Mouse (Mus musculus): ENCODE measurements around the gene Tdpoz2. TPM values are rescaled to one million over a fixed set of nuclear protein-coding genes. Genes with fewer than 3 reads are reported as not detected.
"Not testable (repeated sequence)": the region's sequence is repeated elsewhere in the genome, so short reads cannot be mapped to it uniquely, and the experiment has no call there.

The Tdpoz2 gene
- polyA plus RNA-seq (2016; fragmentation: Nextera tagmentation; extraction: Ambion mirVana), result not detected in 2 replicates

- H3K4me1 ChIP-seq, result no peaks in the 10 kb centered on the region
- H3K27me3 ChIP-seq (ENCODE audit: poor library complexity, severe bottlenecking), result no peaks in the 10 kb centered on the region
- WGBS, result 85% methylated on average over 3 of the region's 3 CpGs
- H3K9me3 ChIP-seq, result no peaks in the 10 kb centered on the region
- no peak within 1 kb of the TSS for H3K27ac ChIP-seq
- no peak within 1 kb of the TSS for H3K4me3 ChIP-seq
- H3K36me3 ChIP-seq (replicated peaks), result no peaks in the 10 kb centered on the region
- no peak for DNase-seq (ENCODE audit: extremely low spot score, low spot score)
Observed at GRCm38 (mm10) chr3:93652586-93652985, at the start of gene Tdpoz2. Gene Tdpoz2, minus strand, starts transcription at chr3:93652686.

DNA sequence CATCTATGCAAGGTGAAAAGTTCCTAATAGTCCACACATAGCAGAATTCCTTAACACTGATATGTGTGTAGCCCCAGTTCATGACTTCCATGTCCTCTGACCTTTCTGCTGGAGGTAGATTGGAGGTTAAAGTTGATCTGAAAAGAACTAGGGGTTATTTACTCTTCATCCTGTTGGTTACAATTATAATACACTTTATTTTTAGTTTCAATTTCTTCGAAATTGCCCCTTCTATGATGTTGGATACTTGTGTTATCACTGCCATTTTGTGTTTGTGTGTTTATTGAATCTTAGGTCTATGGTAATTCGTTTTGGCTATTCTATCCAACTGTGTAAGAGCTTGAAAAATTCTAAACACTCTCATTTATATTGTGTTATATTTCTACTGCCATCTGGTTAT lies 40.5 kb upstream of the Tdpoz2 start, which contains the start of gene Gm37596:
Gene Gm37596 (minus strand): TSS at position 101 of the 400 bp plus-strand sequence.
- 50% methylated on average over 1 of the region's 2 CpGs for WGBS
- not testable (repeated sequence) for H3K27ac ChIP-seq; H3K9me3 ChIP-seq; H3K36me3 ChIP-seq (replicated peaks); DNase-seq (ENCODE audit: extremely low spot score, low spot score); H3K4me1 ChIP-seq; H3K4me3 ChIP-seq; H3K27me3 ChIP-seq (ENCODE audit: poor library complexity, severe bottlenecking)

DNA sequence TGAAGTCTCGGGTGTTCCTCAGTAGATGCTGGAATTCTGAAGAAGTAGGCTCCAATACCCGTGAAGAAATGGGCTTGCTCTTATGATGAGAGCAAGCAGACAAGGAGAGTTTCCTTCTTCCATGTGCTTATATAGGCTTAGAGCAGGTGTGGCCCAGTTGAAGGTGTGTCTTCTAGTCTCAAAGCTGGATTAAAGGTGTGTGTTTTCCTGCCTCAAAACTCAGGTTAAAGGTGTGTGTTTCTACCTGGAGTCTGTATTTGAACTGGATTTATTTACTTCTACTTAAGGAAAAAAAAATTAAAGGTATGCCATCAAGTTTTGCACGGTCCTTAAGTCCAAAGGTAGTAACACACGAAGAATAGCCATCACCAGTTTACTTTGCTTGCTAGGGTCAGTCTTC lies 23.7 kb upstream of the Tdpoz2 start, which contains the start of gene Tdpoz1:
Gene Tdpoz1 (minus strand): TSS at position 101 of the 400 bp plus-strand sequence.
- not testable (repeated sequence) for H3K27ac ChIP-seq; H3K9me3 ChIP-seq; H3K4me1 ChIP-seq; H3K27me3 ChIP-seq (ENCODE audit: poor library complexity, severe bottlenecking); H3K36me3 ChIP-seq (replicated peaks); H3K4me3 ChIP-seq; DNase-seq (ENCODE audit: extremely low spot score, low spot score)
- 85% methylated on average over 3 of the region's 4 CpGs for WGBS

DNA sequence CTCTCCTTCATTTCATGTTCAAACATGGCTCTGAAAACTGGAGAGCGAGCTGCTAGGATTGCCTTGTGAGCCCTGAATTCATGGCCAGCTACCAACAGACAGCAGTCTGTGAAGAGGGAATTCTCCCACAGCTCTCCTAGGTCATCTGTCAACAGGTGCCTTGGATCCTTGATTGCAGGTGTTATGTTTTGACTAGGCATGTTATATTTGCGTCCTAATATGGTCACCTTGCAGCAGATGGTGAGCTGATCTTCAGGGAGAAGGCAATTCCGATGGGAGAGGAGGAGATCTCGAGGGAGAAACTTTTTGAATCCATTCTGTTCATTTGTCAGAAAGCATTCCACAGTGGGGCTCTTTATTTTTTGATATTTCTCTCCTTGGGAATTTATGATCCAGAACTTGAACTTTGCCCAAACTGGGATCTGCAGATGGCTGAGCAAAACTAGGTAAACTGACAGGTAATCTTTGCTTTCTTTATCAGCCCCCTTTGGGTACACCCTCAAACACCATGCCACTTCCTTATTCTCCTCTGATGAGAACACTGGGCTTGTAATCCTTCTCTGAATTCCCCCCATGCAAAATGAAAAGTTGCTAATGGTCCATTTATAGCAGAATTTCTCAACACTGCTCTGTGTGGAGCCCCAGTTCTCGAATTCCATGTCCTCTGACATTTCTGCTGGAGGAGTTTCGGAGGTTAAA lies 18.5 kb upstream of the Tdpoz2 start:
- 88% methylated on average over 5 of the region's 6 CpGs for WGBS
- not testable (repeated sequence) for H3K9me3 ChIP-seq; H3K4me3 ChIP-seq; H3K27ac ChIP-seq; H3K36me3 ChIP-seq (replicated peaks); H3K4me1 ChIP-seq; H3K27me3 ChIP-seq (ENCODE audit: poor library complexity, severe bottlenecking); DNase-seq (ENCODE audit: extremely low spot score, low spot score)

GRCm38 (mm10) chr3:93654260-93654659 lies 1.8 kb upstream of the Tdpoz2 start:
- 85% methylated on average over 1 of the region's 1 CpGs for WGBS
- H3K4me1 ChIP-seq, result no peaks in the 10 kb centered on the region
- no peak for DNase-seq (ENCODE audit: extremely low spot score, low spot score)
- H3K4me3 ChIP-seq, result no peak overlapping the region
- H3K27ac ChIP-seq, result no peak overlapping the region
- no peaks in the 10 kb centered on the region for H3K27me3 ChIP-seq (ENCODE audit: poor library complexity, severe bottlenecking)
- H3K9me3 ChIP-seq, result no peaks in the 10 kb centered on the region
- H3K36me3 ChIP-seq (replicated peaks), result no peaks in the 10 kb centered on the region

- H3K27ac ChIP-seq; H3K9me3 ChIP-seq; H3K4me3 ChIP-seq; H3K27me3 ChIP-seq (ENCODE audit: poor library complexity, severe bottlenecking); H3K36me3 ChIP-seq (replicated peaks); DNase-seq (ENCODE audit: extremely low spot score, low spot score); H3K4me1 ChIP-seq: not testable (repeated sequence)
- WGBS, result 88% methylated on average over 4 of the region's 4 CpGs
Observed at GRCm38 (mm10) chr3:93630917-93631714, 21.4 kb downstream of the Tdpoz2 start.

GRCm38 (mm10) chr3:93608970-93609369 lies 43.5 kb downstream of the Tdpoz2 start:
- H3K36me3 ChIP-seq (replicated peaks); H3K4me3 ChIP-seq; H3K27me3 ChIP-seq (ENCODE audit: poor library complexity, severe bottlenecking); H3K27ac ChIP-seq; DNase-seq (ENCODE audit: extremely low spot score, low spot score); H3K4me1 ChIP-seq; H3K9me3 ChIP-seq: not testable (repeated sequence)

DNA sequence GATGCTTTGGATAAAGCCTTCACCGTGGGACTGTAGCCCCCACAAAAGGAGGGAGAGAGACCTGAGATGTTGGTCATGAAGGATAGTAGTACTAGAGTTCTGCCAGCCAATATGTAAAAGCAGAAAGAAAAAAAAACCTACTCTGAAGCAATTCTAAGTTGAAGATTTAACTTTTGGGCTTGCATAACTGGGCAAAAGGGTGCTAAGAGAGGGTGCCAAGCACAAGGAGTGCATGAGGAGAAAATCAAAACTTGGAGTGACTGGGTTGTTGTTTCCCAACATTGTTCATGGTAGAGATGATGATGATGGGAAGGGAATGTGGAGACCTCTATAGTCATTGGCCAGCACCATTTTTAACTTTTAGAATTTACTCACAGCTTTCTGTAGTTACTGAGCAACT lies 50.6 kb downstream of the Tdpoz2 start:
- Histone ChIP-seq H3K9me3 (no peaks in the 10 kb centered on the region), H3K4me1 (peaks cover 8% of the 10 kb centered on the region), H3K27ac (no peak overlapping the region), H3K4me3 (no peak overlapping the region), H3K36me3 (replicated peaks) (no peaks in the 10 kb centered on the region), H3K27me3 (ENCODE audit: poor library complexity, severe bottlenecking) (no peaks in the 10 kb centered on the region)
- no peak for DNase-seq (ENCODE audit: extremely low spot score, low spot score)
- 84% methylated on average over 1 of the region's 1 CpGs for WGBS

Other genes starting within 250 kb of the Tdpoz2 start
- gene Tchh, start 210.4 kb downstream of the Tdpoz2 start, polyA plus RNA-seq (2016; fragmentation: Nextera tagmentation; extraction: Ambion mirVana), result 0.30 and 0.37 TPM in 2 replicates
- gene Tchhl1, start 183.9 kb downstream of the Tdpoz2 start, polyA plus RNA-seq (2016; fragmentation: Nextera tagmentation; extraction: Ambion mirVana), result not detected in 2 replicates
- 211 and 229 TPM in 2 replicates for gene S100a11, start 132.2 kb downstream of the Tdpoz2 start, polyA plus RNA-seq (2016; fragmentation: Nextera tagmentation; extraction: Ambion mirVana)
- gene S100a10, start 97.6 kb downstream of the Tdpoz2 start, polyA plus RNA-seq (2016; fragmentation: Nextera tagmentation; extraction: Ambion mirVana), result 93.1 and 94.7 TPM in 2 replicates
- gene Tdpoz1, start 23.6 kb upstream of the Tdpoz2 start, polyA plus RNA-seq (2016; fragmentation: Nextera tagmentation; extraction: Ambion mirVana), result not detected in 2 replicates
- gene Gm37596, start 40.4 kb upstream of the Tdpoz2 start, polyA plus RNA-seq (2016; fragmentation: Nextera tagmentation; extraction: Ambion mirVana), result not detected in 2 replicates
- gene Gm5773, start 120.3 kb upstream of the Tdpoz2 start, polyA plus RNA-seq (2016; fragmentation: Nextera tagmentation; extraction: Ambion mirVana), result not detected in 2 replicates
- gene Tdpoz4, start 143.7 kb upstream of the Tdpoz2 start, polyA plus RNA-seq (2016; fragmentation: Nextera tagmentation; extraction: Ambion mirVana), result not detected in 2 replicates
- not detected in 2 replicates for gene Tdpoz3, start 173.3 kb upstream of the Tdpoz2 start, polyA plus RNA-seq (2016; fragmentation: Nextera tagmentation; extraction: Ambion mirVana)